Mouse (Mus musculus): Measurements from ENCODE around the gene Reps2. TPM values are rescaled to one million over a fixed set of nuclear protein-coding genes. Genes with fewer than 3 reads are reported as not detected.

Gene Reps2
- total RNA-seq (2012; rRNA removed) (under 0.01 TPM in 1 of 2 replicates, not detected in the other), total RNA-seq (2014; rRNA removed) (0.08 TPM in 1 of 2 replicates, not detected in the other), polyA plus RNA-seq (2012; ENCODE audit: insufficient read length, low read depth) (0.04 and 0.06 TPM in 2 replicates)

DNA sequence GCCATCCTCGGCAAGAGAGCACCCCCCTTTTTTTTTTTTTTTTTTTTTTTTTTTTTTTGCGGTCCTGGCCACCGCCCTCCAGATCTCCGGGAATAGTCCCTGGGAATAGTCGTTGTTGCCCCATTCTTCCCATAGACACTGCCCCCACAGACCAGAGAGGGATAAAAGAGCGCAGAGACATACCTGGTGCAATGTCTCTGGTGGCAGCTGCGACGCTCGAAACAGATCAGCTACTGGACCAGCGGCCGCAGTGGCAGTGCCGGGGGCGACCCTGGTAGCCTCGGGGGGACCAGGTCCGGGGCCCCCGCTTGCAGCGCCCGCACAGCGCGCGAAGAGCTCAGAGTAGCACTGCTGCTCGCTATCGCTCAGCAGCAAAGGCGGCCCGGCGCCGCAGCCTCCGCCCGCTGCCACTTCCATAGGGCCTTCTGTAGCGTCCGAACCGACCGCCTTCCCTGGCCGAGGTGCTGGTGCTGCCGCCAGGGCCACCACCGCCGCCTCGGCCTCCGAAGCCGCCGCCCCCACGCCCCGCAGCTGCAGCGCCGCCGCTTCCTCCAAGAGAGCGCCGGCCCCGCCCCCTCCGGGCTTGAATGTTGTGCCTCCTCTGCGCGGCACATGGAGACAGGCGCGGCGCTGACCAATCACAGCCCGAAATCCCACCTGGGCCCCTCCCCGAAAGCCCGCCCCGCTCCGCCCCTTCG is at the start of gene Reps2:
Reps2 (minus strand) TSS at position 559 of the 698 bp plus-strand sequence.
- Histone ChIP-seq H3K9me3 (replicated peaks; ENCODE audit: low read length) (no peaks in the 10 kb centered on the region), H3K4me3 (replicated peaks in 1 of 3; ENCODE audit: low read depth in 2 of 3, low read length in 2 of 3, poor library complexity in 1 of 3) (peak within 1 kb of the TSS in 2 of 3 experiments; percentile 47 to 64), H3K9ac (ENCODE audit: insufficient read depth, low read depth) (no peak within 1 kb of the TSS), H3K27me3 (replicated peaks) (no peaks in the 10 kb centered on the region), H3K79me2 (replicated peaks; ENCODE audit: control insufficient read depth, extremely low read depth, insufficient read depth, poor library complexity, severe bottlenecking) (no peaks in the 10 kb centered on the region), H3K4me1 (ENCODE audit: control insufficient read depth in 1 of 2, insufficient read depth in 2 of 2) (peaks cover 0 to 2% of the 10 kb centered on the region in 2 experiments; a peak in 1 of 4 replicates), H3K27ac (ENCODE audit: insufficient read depth, low read depth) (no peak within 1 kb of the TSS), H3K4me2 (ENCODE audit: insufficient read depth, low read depth, poor library complexity, severe bottlenecking) (peak within 1 kb of the TSS; percentile 84), H3K36me3 (replicated peaks in 1 of 2; ENCODE audit: control insufficient read depth in 1 of 2, insufficient read depth in 1 of 2, low read length in 1 of 2) (no peaks in the 10 kb centered on the region)
- dilution Hi-C loops (cut with MboI; ENCODE audit: extremely low pct_ligation_motif_present, extremely low pct_unique_long_range_greater_than_20kb, low sequenced_read_pairs), result no loop called here
- in situ Hi-C loops (cut with MboI; ENCODE audit: low pct_ligation_motif_present, low pct_unique_long_range_greater_than_20kb, low sequenced_read_pairs), result no loop called here
- no peak for TF ChIP-seq MAX (IDR thresholded peaks at IDR 0.05; ENCODE audit: low read length)
- TF ChIP-seq SIN3A (IDR thresholded peaks at IDR 0.05; ENCODE audit: low read length), result 0 out of 2 replicates have a peak, but pooled peaks have one; percentile 11
- peak; percentile 14; the same call in 1 of the 2 replicates for TF ChIP-seq ZNF384 (IDR thresholded peaks at IDR 0.05; ENCODE audit: low read depth, low read length)
- no peak for TF ChIP-seq JUN (IDR thresholded peaks at IDR 0.05; ENCODE audit: insufficient read depth, low read depth, low read length)
- 0 out of 2 replicates have a peak, but pooled peaks have one; percentile 36 for TF ChIP-seq UBTF (IDR thresholded peaks at IDR 0.05; ENCODE audit: low read depth, low read length)
- peak; percentile 73 for DNase-seq (ENCODE audit: extremely low read depth)

DNA sequence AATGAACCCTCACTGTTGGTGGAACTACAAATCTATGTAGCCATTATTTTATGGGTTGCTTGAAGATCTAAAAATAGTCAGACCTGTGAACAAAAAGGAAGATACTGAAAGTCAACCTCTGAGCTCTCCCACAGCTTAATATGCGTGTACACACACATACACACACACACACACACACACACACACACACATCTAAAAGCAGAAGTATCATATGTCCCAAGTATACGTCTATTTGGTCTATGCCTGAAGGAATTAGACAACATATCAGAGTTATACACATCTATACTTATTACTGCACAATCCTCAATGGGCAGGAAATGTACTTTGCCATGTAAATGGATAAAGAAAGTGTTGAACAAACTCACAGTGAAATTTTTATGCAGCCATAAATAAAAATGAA is 47.8 kb upstream of the Reps2 start:
- Histone ChIP-seq H3K27me3 (replicated peaks) (no peaks in the 10 kb centered on the region), H3K9ac (ENCODE audit: insufficient read depth, low read depth) (no peak overlapping the region), H3K9me3 (replicated peaks; ENCODE audit: low read length) (no peaks in the 10 kb centered on the region), H3K36me3 (replicated peaks in 1 of 2; ENCODE audit: control insufficient read depth in 1 of 2, insufficient read depth in 1 of 2, low read length in 1 of 2) (no peaks in the 10 kb centered on the region), H3K27ac (ENCODE audit: insufficient read depth, low read depth) (no peak overlapping the region), H3K79me2 (replicated peaks; ENCODE audit: control insufficient read depth, extremely low read depth, insufficient read depth, poor library complexity, severe bottlenecking) (no peaks in the 10 kb centered on the region), H3K4me1 (ENCODE audit: control insufficient read depth in 1 of 2, insufficient read depth in 2 of 2) (no peaks in the 10 kb centered on the region), H3K4me3 (replicated peaks in 1 of 3; ENCODE audit: low read depth in 2 of 3, low read length in 2 of 3, poor library complexity in 1 of 3) (no peak overlapping the region), H3K4me2 (ENCODE audit: insufficient read depth, low read depth, poor library complexity, severe bottlenecking) (no peak overlapping the region)
- dilution Hi-C loops (cut with MboI; ENCODE audit: extremely low pct_ligation_motif_present, extremely low pct_unique_long_range_greater_than_20kb, low sequenced_read_pairs) (no loop called here), in situ Hi-C loops (cut with MboI; ENCODE audit: low pct_ligation_motif_present, low pct_unique_long_range_greater_than_20kb, low sequenced_read_pairs) (no loop called here)
- no peak for TF ChIP-seq PAX5 (IDR thresholded peaks at IDR 0.05; ENCODE audit: low read length)
- TF ChIP-seq EP300 (IDR thresholded peaks at IDR 0.05; ENCODE audit: low read length), result no peak
- no peak for DNase-seq (ENCODE audit: extremely low read depth)

DNA sequence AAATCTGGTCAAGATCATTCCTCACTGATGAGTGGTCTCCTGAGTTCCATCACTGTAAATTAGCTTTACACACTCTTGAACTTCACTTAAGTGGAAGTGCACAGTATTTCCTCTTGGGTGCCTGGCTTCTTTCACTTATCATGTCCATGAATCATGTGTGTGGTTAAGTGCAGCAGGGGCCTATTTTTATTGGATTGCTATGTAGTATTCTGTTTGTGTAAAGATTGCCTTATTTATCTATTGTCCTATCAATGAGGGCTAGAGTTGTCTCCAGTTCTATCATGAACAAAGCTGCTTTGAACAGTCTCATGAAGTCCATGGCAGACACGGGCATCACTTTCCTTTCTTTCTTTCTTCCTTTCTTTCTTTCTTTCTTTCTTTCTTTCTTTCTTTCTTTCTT is 41.9 kb upstream of the Reps2 start:
- dilution Hi-C loops (cut with MboI; ENCODE audit: extremely low pct_ligation_motif_present, extremely low pct_unique_long_range_greater_than_20kb, low sequenced_read_pairs) (no loop called here), in situ Hi-C loops (cut with MboI; ENCODE audit: low pct_ligation_motif_present, low pct_unique_long_range_greater_than_20kb, low sequenced_read_pairs) (no loop called here)
- no peak for TF ChIP-seq SIN3A (IDR thresholded peaks at IDR 0.05; ENCODE audit: low read length)
- no peak for TF ChIP-seq ZKSCAN1 (IDR thresholded peaks at IDR 0.05; ENCODE audit: borderline replicate concordance, low read depth, low read length)
- no peak for TF ChIP-seq IRF4 (IDR thresholded peaks at IDR 0.05; ENCODE audit: low read depth, low read length)
- TF ChIP-seq POLR2AphosphoS2 (IDR thresholded peaks at IDR 0.05; ENCODE audit: low read depth, low read length), result no peak
- TF ChIP-seq ZC3H11A (IDR thresholded peaks at IDR 0.05; ENCODE audit: low read depth, low read length), result no peak
- TF ChIP-seq MAX (IDR thresholded peaks at IDR 0.05; ENCODE audit: low read length), result no peak
- TF ChIP-seq EP300 (IDR thresholded peaks at IDR 0.05; ENCODE audit: low read length), result no peak
- TF ChIP-seq NELFE (IDR thresholded peaks at IDR 0.05; ENCODE audit: low read depth, low read length), result no peak
- TF ChIP-seq USF2 (conservative IDR thresholded peaks at IDR 0.05; ENCODE audit: low read depth, low read length), result no peak
- TF ChIP-seq NRF1 (IDR thresholded peaks at IDR 0.05; ENCODE audit: low read depth, low read length), result no peak
- no peak for TF ChIP-seq PAX5 (IDR thresholded peaks at IDR 0.05; ENCODE audit: low read length)
- no peak for TF ChIP-seq USF1 (IDR thresholded peaks at IDR 0.05; ENCODE audit: low read depth, low read length)
- TF ChIP-seq GABPA (IDR thresholded peaks at IDR 0.05; ENCODE audit: insufficient replicate concordance, low read depth, low read length), result no peak
- no peak for TF ChIP-seq MEF2A (IDR thresholded peaks at IDR 0.05; ENCODE audit: borderline replicate concordance, low read depth, low read length)
- no peak for TF ChIP-seq BHLHE40 (IDR thresholded peaks at IDR 0.05; ENCODE audit: low read depth, low read length)
- no peak for TF ChIP-seq E2F4 (IDR thresholded peaks at IDR 0.05; ENCODE audit: insufficient replicate concordance, low read depth, low read length)
- TF ChIP-seq POLR2A (IDR thresholded peaks at IDR 0.05; ENCODE audit: low read depth, low read length), result no peak
- no peak for TF ChIP-seq ZMIZ1 (IDR thresholded peaks at IDR 0.05; ENCODE audit: low read depth, low read length)
- no peak for TF ChIP-seq JUN (IDR thresholded peaks at IDR 0.05; ENCODE audit: insufficient read depth, low read depth, low read length)
- no peak overlapping the region for H3K9ac ChIP-seq (ENCODE audit: insufficient read depth, low read depth)
- no peak overlapping the region for H3K4me3 ChIP-seq (replicated peaks in 1 of 3; ENCODE audit: low read depth in 2 of 3, low read length in 2 of 3, poor library complexity in 1 of 3)
- H3K4me2 ChIP-seq (ENCODE audit: insufficient read depth, low read depth, poor library complexity, severe bottlenecking), result no peak overlapping the region
- H3K4me1 ChIP-seq (ENCODE audit: control insufficient read depth in 1 of 2, insufficient read depth in 2 of 2), result peaks cover 0 to 5% of the 10 kb centered on the region in 2 experiments; a peak in 2 of 4 replicates
- H3K79me2 ChIP-seq (replicated peaks; ENCODE audit: control insufficient read depth, extremely low read depth, insufficient read depth, poor library complexity, severe bottlenecking), result no peaks in the 10 kb centered on the region
- no peak overlapping the region for H3K27ac ChIP-seq (ENCODE audit: insufficient read depth, low read depth)
- DNase-seq (ENCODE audit: extremely low read depth), result no peak
- no peaks in the 10 kb centered on the region for H3K9me3 ChIP-seq (replicated peaks; ENCODE audit: low read length)
- no peaks in the 10 kb centered on the region for H3K36me3 ChIP-seq (replicated peaks in 1 of 2; ENCODE audit: control insufficient read depth in 1 of 2, insufficient read depth in 1 of 2, low read length in 1 of 2)
- H3K27me3 ChIP-seq (replicated peaks), result no peaks in the 10 kb centered on the region
